Mouse (Mus musculus): ENCODE results near the gene Cdk13.

Gene Cdk13

DNA sequence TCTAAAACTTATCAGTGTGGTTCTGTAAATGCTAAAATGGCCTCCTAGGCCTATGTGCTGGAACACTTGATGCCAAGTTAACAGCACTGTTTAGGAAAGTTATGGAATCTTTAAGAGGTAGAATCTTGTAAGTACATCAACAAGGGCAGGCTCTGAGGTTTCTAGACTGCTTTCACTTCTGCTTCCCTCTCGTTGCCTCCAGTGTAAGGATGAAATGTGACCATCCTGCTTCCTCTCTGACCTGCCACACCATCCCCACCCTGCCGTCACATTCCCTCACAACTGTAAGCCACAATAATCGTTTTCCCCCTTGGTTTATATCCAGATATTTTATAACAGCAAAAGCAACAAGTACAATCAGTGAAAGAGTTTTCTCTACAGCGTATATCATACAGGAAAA, 49.9 kb downstream of the Cdk13 start:
- DNase-seq, result no peak

DNA sequence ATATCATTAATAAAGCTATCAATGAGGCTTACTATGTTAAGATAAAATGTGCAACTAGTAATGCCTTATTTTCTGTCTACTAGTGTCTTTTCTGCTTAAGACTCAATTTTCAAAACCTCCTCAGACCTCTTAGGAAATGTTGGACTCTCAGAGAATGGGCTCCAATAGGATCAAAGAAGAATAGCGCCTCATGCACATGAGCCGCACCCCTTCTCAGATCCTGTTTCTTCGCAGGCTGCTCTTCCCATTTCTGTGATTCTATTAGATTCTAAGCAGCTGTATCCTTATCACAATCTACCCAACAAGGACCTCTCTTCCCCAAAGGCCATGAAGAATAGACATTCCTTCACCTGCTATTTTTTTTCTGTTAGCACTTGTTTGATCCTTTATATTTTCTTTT, 76.1 kb downstream of the Cdk13 start:
- DNase-seq, result no peak

DNA sequence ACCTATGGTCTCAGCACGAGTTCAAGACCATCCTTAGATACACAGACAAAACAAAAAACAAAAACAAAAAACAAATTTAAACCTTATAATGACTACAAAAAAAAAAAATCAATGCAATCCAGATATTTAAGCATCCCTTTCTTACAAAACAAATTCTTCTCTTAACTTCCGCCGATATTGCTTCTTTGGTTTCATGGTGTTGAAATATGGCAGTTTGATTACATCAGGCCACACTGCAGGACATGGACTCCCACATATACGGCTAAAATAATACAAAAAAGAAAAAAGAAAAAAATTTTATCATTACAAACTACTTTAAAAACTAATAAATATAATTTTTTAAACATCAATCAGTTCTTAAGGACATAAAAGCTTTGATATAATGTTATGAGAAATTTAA, 77.0 kb downstream of the Cdk13 start:
- no peak for DNase-seq

DNA sequence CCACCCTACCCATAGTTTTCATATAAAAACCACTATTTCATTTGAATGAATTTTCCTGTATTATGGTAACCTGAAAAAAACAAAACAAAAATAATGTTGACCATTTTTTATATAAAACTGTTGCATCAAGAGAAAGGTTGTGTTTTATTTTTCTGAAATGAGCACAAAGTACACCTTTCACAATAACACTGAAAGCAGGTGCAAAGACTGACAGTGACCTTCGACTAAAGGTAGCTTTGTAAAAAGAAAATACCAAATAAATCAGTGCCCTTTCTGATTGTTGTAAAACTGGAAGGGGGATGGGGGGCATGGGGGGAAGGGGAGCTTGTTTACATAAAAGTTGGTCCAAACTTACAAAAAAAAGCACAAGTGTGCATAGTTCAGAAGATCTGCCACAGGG, 87.5 kb downstream of the Cdk13 start:
- no peak for DNase-seq

DNA sequence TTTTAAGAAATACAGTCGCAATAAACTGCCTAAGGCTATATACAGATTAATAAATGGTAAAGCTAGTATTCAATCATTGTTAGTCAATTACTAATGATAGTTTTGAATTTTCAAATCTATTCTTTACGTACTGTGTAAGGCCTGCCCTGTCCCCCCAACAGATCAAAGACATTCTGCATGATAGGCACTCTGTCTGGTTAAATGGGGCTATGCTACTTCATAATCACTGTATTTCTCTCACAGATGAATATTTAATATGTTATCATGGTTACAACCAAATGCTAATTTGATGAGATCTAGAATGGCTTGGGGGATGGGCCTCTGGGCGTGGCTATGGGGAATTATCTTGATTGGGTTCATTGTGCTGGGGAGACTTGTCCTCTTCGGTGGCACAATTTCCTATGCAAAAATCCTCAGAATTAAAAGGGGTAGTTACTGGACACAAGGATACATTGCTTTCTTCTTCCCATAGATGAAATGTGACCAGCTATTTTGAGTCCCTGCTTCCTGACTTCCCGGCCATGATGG, 96.0 kb downstream of the Cdk13 start:
- no peak for DNase-seq

DNA sequence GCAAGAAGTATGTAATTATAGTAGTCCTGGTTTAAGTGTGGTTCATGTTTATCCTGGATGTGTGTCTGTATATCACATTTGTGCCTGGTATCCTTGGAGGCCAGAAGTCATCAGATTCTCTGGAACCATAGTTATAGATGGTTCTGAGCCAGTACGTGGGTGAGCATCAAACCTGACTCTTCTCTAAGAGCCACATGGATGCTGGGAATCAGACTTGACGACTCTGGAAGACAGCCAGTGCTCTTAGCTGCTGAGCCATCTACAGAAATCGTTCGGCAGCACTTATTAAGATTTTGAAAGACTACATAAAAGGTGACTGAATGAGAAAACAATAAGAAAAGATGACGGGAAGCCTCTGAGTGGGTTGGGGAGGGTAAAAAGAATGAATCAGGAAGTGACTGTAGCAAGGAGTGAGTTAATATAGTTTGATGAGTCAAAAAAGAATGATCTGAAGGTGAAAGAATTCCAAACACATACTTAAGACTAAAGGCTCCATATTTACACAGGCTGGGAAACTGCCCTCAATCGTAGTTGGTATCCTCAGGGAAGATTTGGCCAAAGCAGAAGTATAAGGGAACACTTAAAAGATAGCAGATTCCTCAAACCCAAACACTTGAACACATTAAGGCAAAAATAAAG, 99.6 kb downstream of the Cdk13 start:
- DNase-seq, result no peak

DNA sequence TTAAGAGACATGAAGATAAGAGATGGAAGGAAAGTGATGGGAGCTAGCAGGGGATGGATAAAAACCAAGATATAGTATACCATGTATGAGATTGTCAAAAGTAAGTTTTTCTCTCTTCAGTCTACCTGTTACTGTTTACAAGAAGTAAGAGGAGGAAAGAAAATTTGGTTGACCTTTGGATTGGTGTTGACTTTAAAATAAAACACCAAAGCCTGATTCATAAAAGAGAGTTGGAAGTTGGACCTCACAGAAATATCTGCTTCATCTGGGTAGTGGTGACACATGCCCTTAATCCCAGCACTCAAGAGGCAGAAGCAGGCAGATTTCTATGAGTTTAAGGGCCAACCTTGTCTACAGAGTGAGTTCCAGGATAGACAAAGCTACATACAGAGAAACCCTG, 102.6 kb downstream of the Cdk13 start:
- DNase-seq, result no peak

DNA sequence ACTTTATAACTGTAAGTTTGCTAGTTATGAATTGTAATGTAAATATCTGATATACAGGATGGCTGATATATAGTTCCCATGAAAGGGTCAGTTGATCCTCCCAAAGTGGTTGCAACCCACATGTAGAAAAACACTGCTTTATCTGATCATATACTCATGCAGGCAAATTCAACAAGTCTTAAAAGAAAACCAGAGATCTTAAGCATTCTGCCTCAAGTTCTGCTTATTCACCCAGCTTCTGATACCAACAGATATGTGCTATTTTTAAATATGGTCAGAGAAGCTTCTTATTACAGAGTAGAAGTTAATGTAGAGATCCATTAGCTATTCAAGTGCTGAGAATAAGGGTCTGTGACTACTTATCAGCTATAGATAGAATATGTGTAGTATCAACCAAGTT, 103.6 kb downstream of the Cdk13 start:
- DNase-seq, result no peak

DNA sequence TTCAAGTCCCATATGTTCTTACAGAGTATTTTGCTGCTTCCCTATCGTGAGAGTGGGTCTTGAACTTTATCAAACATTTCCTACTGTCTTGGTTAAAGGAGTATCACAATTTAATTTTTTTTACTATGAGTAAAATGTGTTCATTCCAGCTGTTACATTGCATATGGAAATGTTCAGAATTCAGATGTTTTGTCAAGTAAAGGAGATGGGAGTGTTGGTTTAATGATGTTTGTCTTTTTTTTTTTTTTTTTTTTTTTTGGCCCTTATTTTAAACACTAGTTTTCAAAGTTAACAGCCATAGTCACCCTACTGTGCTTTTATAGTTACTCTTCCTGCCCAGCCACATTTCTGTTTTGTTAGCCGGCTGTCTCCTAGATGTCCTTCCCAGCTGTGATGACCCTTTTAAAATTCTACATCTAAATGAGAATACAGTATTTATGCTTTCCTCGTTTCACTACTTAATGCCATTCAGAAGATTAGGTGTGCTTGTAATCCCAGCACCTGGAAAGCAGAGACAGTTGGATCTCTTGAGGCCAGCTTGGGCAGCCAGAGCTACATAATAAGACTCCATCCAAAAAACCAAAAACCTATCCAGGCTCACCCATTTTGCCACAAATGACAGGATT, 104.7 kb downstream of the Cdk13 start:
- no peak for DNase-seq

DNA sequence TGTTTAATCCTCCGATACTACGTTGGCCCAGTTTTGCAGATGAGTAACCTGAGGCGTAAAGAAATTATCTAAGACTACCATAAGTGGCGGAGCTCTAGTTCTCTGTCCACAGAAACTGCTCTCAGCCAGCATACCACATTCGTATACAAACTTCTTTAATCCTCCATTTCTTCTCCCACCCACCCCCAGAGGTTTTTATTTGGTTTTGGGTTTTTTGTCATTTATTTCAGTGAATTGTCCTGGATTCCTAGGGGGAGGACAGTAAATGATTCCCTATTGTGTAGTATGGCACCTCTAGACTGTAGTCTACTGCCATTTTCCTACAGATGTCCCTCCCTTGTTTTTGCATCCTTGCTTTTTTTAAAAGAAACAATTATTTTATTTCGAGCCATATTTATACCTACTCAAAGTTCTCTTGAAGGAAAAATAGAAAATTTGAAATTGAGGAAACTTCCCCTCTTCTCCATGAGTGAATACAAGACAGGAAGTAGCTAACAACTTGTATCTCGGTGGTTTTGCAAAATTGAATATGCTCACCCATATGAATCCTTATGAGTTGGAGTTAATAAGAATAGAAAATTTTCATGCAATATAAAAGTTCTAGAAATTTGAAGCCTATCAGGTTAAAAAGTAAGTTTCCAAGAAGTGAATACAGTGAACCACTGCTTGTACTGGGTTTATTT, 108.9 kb downstream of the Cdk13 start:
- no peak for DNase-seq

DNA sequence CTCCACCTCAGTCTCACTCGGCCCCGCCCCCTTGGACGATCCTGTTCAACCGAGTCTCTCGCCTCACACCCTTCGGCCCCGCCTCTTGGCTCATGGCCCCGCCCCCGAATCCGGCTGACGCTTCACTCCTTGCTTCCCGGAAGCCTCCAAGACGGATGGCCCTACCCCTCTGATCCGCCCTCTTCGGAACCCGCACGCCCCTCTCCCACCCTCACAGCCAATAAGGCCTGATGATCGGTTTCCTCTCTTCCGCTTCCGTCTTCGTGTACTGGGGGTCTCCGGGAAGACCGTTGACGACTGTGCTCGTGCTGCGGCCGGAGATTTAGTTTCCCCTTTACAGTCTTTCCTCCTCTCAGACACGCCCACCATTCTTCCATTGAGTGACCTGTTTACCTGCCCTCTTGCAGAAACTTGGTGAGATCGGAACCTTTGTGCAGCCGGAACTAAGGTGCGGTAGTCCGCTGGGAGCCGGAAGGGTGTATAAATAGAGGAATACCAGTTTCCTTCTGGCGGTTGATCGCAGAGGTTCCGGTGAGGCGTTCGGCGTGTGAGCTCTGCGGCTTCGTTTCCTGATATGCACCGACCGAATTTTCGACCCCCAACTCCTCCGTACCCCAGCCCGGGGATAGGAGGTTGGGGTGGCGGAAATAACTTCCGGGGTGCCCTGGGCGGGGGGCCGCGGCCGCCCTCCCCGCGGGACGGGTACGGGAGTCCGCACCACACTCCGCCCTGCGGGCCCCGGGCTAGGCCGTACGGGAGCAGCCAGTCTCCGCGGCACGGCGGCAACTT, 109.8 kb downstream of the Cdk13 start, which contains the start of the genes Mplkip and Sugct:
Gene Mplkip, plus strand, starts transcription at position 282 of the 789 bp plus-strand sequence.
Gene Sugct, minus strand, starts transcription at position 643 of the 789 bp plus-strand sequence.
- peak; percentile 100 for DNase-seq

DNA sequence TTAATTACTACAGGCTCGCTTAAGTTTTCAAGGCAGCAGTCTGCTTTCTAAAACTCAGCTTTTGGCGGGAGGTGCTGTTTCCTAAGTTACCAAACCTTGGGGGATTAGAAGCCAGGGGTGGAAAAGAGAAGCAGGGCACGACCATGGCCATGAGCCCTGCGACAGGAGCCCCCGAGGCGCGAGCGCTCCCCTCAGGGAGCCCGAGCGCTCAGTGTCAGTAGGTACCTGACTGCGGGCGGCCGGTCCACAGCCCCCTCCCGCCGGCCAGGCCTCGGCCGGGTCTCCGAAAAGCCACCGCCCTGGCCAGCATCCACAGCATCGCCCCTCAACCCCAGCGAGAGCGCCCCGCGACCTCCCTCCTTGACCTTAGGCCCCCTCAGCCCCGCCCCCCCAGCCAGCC, 110.5 kb downstream of the Cdk13 start:
- no peak for DNase-seq

DNA sequence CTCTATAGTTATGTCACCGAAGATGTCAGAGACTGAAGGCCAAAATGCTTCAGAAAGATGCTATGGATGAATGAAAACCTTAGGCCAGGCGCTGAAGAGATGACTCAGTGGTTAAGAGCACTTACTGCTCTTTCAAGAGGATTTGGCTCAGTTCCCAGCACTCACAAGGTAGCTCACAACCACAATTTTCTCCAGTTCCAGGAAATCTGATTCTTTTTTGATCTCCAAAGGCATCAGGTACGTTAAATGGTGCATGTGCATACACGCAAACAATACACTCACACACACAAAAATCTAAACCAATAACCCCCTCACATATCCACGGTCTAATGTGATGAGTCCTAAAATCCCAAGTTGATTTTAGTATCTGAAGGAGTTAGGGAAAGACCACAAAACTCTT, 111.1 kb downstream of the Cdk13 start:
- DNase-seq, result peak; percentile 3

DNA sequence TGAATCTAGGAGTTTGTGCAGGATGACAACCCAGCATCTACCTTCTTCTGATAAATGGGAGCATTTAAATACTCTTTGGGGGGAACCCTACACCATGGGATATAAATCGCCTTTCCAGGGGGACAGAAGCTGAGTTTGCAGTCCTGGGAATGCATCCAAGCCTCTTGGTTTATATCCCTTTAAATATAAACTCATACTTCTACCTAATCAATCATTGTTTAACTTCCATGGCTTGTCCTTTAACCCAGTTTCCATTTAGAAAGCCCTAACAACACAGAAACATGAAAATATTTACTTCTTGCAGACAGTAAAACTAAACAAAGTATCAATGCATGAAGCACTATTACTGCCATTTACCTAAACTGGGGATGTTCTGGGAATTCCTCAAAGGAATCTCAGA, 113.5 kb downstream of the Cdk13 start:
- DNase-seq, result no peak

DNA sequence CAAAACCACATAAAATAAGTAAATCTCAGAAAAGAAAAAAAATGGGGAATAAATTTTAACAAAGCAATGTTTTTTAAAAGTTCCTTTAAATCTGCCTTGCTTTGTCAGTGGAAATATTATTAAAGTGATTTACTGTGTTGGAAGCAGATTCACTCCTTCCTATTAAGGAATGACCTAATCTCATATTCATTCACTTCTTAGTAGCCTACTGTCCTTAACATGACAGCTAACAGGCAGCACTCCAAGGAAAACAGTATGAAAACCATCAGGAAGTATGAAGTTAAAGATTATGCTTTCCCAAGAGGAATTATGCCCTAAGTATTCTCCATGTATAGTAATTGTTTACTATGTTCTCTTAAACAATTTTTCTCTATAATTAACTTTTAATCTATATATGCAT, 114.2 kb downstream of the Cdk13 start:
- no peak for DNase-seq

DNA sequence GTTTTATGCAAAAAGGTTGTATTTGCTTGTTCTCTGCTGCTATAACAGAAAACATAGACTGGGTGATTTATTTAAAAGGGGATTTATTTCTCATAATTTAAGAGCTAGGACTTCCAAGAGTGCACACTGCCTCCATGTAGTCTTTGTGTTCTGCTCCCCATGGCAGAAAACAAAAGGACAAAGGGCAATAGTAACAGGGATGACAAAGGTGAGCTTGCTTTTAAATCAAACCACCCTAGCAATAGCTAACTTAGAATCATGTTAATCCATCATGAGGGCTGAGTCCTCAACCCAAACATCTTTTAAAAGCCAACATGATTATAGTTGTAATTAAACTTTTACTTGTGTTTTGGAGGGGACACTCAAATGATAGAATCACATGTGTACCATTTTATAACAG, 115.4 kb downstream of the Cdk13 start:
- no peak for DNase-seq

DNA sequence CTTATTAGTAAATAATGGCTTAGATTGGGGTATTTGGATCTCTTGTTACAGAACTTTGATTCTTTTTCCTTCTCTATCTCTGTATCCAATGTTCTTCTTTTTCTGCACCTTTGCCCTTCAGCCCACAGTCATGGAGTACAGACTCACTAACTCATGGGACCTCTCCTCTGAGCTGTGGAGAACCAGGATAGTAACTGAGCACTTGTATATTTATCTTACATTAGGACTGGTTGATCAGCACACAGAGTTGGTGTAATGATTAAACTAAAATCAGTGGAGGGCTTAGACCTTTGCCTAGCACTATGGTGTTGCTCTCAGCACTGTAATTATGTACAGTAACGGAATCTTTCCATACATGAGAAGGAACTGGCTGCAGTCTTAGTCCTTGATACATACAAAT, 133.8 kb downstream of the Cdk13 start:
- no peak for DNase-seq

DNA sequence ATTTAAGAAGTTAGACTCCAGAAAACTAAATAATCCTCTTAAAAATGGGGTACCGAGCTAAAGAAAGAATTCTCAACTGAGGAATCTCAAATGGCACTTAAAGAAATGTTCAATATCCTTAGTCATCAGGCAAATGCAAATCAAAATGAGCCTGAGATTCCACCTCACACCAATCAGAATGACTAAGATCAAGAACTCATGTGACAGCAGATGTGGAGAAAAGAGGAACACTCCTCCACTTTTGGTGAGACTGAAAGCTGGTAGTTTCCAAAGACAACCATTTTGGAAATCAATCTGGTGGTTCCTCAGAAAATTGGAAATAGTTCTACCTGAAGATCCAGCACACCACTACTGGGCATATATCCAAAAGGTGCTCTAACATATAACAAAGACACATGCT, 137.5 kb downstream of the Cdk13 start:
- no peak for DNase-seq
